Mouse (Mus musculus) cerebellum, adult (tissue): Measurements from ENCODE around the gene Phf21a.
"Not testable (repeated sequence)": the region's sequence is repeated elsewhere in the genome, so short reads cannot be mapped to it uniquely, and the experiment has no call there.

ENCODE experiments used
- ATAC-seq: cut with Nextera tagmentation; 2 replicates; pipeline ENCODE4 v1.9.2; 2017; ENCODE audit warnings: mild to moderate bottlenecking, moderate library complexity, mixed read lengths; ENCODE audit not compliant: insufficient number of reproducible peaks, low FRiP score, low TSS enrichment

The Phf21a gene

DNA sequence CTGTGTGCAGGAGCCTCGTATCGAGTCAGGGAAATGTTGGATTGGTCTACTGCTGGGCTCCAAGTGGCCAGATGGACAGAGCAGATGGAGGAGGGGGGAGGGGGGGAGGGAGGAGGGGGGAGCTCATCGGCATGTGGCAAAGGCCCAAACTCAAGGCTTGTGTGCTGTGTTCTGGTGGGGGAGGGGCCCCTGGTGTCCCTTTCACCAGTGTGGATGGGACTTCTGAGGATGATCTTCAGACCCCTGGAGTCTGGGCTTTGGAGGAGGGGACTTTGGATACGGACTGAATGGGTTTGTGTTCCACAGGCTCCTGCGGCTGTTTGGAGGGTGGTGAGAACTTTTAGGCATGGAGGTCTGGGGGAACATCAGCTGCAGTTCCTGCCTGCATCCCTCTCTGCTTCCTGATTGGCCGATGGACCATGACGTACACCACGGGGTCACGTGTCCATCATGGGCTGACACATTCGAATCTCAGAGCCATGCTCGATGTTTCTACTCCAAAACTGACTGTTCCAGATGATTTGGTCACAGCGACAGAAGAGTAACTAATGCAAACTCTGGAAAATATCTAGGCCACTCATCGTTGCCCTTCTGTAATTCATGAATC lies 16.7 kb upstream of the Phf21a start:
- ATAC-seq, result peak; percentile 67

DNA sequence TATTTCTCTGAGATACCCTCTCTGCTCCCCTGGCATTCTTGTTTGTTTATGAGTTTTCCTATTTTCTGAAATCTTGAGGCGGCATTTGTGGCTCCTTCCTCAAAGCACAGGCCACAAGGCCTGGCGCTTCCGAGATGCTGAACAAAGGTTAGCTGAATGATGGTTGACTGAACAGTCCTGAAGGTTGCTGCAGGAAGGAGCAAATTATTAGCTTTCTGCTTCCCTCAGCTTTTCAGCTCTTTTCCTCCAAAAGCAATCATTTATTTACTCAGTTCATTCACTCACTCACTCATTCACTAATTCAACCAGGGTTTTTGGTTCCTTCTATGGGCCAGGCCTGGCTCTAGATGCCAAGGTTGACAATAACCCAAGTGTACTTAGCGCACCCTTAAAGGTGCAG lies 10.7 kb upstream of the Phf21a start:
- ATAC-seq, result no peak

DNA sequence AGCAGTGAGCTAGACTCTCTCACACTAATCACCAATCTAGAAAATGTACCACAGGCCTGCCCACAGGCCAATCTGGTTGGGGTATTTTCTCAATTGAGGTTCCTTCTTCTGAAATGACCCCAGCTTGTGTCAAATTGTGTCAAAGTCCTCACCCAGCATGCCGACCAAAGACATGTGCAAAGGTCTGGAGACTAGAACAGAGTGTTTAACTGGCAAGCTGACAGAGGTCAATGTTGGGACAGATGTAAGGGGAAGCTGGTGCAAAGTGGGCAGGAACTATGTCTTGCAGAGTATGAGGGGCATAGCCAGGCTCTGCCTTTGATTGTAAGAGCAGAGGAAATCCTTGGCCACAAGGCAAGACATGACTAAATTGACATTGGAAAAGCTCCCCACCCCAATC lies 7.2 kb upstream of the Phf21a start:
- ATAC-seq, result no peak

DNA sequence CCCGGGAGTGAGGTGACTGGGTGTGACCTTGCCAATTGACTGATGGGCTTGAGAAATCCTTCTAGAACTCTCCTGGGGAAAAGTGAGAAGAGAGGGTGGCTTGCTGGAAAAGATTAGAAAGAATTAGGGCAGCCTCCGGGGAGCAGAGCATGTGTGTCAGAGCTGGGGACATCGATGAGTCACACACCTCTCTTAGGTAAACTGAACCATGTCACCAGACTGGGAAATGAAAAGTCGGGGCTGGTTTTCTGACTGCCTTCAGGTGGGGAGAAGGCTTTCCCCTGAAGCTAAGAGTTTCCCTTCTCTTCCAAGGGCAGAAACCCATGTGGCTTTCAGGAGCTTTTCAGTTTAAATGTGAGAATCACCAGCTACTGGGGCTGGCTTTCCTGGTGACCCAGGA lies 5.9 kb upstream of the Phf21a start:
- no peak for ATAC-seq

DNA sequence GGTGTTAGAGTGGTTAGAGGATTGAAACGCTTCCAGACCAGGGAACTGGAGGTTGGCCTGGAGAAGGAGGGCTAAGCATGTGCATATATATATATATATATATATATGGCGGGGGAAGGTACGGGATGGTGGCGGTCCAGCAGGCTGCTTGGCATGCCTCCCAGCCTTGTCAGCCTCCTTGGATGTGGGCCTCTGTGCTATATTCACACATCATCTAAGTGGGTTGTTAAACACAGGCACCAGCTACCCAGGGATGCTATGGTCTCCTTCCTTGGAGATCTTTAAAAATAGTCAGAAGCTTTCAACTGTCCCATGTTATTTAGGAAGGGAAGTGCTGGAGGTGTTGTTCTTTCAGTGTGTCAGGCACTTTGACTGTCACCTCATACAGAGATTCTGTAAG lies 3.1 kb upstream of the Phf21a start:
- no peak for ATAC-seq

DNA sequence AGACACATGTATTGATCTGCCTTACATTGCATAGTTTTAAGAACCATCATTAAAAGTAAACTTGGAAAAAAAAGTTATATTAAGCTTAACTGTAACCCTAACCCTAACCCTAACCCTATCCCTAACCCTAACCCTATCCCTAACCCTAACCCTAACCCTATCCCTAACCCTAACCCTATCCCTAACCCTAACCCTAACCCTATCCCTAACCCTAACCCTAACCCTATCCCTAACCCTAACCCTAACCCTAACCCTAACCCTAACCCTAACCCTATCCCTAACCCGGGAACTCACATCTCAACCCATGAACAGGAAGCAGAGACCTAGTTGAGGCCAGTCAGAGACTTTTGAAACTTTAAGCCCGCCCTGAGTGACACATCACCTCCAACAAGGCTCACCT lies 586 bp downstream of the Phf21a start:
- ATAC-seq, result not testable (repeated sequence)

DNA sequence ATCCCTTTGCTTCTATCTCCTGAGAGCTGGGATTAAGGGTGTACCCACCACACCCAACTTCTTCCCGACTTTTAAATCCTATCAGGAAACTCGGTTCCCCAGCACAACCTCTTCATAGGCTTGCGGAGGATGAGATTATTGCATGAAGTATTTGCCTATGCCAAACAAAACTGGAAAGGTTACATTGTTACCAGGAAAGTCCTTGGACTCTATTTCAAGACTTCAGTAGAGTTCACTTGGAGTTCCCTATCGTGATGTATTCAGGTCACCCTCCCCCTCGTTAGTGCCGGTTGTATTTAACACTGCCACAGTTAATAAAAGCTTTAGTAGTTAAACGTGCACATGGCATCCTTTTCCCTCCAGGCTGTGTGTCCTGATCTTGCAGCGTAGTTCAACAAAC lies 1.2 kb downstream of the Phf21a start:
- no peak for ATAC-seq

DNA sequence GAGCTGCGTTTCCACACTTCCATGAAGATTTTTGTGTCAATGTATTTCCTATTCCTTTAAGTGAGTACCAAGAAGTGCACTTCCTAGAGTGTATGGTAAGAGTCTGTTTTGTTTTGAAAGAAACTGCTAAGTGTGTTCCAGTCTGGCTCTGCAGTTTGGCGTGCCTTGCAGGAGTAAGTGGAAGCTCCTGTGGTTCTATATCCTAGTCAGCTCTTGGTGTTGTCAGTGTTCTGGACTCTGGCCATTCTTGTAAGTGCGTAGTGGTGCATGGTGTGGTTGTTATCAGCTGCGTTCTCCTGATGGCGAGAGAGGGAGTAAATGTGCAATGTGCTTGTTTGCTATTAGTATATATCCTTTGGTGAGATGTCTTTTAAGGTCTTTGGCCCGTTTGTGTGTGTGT lies 7.9 kb downstream of the Phf21a start:
- ATAC-seq, result no peak

DNA sequence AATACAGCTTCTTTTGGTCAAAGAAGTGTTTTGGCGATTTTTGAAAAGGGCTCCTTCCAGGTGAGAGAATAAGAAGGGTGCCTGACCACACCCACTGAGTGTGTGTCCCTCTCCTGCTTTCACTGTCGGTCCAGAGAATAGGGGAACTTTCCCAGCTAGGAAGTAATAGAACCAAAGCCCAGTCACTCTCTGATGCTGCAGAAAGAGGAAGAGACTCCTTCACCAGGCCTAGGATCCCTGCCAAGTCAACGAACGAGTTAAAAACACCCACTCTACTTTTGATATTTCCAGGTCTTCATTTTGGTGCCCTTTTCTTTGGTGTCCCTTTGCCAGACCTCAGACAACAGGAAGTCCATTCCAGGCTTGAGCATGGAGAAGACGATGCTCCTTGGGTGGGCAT lies 31.6 kb downstream of the Phf21a start:
- no peak for ATAC-seq

DNA sequence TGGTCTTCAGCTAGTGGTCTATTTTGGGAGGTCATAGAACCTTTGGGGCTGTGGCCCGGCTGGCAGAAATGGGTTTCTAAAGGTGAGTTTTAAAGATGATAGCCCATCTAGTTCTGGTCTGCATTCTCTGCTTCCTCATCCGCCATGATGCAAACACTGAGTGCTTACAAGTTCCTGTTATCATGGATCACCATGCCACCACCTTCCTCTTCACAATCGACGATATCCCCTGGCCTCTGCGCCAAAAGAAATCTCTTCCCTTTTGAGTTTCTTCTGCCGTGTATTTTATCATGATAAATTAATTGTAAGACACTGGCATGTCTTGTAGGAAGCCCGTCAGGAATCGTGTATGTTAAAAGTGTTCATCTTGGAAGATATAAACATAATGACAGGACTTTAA lies 32.4 kb downstream of the Phf21a start:
- no peak for ATAC-seq

DNA sequence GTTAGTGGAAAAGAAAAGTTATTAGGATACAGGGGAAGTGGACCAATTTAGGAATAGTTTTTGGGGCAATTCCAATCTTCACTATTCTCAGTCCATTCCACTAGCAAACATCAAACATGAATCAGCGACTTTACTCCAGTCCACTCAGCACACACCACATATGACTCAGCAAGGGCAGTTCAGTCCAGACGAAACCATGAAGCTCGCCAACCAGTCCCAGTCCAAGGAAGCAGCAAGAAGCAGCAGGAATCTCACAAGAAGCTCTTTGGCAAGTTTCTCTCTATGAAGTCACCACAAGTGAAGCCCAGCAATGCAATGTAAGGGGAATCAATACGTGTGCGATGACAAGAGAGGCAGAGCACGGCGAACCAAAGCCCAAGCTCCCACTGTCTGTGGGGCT lies 37.2 kb downstream of the Phf21a start:
- no peak for ATAC-seq

DNA sequence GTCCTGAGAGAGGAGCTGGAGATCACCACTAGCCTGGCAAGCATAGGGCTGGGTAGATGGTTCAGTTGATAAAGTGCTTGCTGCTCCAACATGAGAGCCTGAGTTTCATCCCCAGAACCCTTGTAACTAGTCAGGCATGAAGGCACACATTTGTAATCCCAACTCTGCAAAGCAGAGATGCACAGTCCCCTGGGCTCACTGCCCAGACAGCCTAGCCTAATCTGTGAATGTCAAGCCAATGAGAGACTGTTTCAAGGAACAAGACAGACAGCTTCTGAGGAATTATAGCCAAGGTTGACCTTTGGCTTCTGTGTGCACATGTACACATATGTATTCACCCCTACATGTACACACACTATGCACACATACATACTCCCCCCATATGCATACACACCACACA lies 45.8 kb downstream of the Phf21a start:
- no peak for ATAC-seq

DNA sequence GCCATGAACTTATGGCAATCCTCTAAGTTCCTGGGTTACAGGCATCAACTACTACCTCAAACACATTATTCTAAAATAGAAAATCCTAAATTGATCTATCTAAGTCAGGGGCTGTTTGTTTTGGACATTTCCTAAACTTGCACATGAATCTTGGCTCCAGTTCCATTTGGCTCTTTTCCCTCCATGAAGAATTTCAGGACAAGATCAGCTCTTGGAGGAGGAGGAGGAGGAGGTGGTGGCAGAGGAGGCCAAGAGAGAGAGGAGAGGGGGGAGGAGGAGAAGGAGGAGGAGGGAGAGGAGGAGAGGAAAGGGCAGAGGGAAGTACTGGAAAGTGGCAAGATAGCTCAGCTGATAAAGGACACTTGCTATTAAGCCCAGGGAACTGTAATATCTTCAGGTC lies 46.4 kb downstream of the Phf21a start:
- ATAC-seq, result no peak

DNA sequence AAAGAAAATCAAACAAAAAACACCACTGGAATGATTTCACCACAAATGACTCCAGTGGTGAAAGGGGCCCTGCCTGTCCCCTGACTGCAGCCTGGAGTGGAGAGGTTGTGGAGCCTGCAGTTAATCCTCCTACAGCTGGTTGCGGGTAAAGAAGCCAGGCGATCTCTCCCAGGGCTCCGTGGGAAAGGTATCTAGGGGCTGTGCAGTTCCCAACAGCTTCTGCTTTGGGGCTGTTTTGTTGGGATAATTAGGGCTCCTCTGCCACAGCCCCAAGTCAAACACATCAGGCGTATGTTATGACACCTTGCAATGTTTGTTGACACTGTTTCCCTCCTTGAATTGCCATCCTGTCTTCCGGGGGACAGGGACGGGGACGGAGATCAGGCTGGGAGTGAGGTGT lies 47.5 kb downstream of the Phf21a start:
- no peak for ATAC-seq

DNA sequence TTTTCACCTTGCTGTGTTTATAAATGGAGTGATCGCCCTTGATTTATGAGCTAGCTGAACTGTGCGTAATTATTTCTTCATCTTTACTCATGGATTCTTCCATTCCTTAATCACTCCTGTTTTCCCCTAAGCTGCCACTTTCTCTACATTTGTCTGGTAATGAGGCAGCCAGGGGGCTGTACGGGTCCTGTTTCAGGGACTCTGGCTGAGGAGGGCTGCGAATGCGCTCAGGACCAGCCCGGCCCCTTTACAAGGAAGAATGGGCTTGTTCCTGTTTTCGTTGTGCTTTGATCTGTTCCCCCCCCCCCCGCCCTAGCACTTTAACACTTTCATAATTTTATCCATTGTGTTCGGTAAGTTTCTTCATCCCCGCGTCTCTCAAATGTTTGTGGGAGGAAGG lies 48.2 kb downstream of the Phf21a start:
- no peak for ATAC-seq

DNA sequence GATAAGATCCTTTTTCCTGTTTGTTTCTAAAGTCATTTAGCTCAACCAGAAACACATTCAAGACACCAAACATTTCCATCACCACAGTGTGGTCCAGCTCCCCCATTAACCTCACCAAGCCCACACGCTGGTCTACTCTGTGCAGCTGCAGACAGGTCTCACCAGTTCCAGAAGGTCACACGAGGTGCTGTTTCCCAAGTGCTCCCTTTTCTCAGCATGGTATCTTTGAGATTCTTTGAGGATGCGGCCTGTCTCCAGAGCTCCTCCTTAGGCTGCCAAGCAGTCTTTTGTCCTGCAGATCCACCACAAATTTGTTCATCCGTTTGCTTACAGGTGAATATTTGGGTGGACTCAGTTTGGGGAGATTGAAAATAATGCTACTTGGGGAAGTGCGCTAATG lies 51.0 kb downstream of the Phf21a start:
- no peak for ATAC-seq

DNA sequence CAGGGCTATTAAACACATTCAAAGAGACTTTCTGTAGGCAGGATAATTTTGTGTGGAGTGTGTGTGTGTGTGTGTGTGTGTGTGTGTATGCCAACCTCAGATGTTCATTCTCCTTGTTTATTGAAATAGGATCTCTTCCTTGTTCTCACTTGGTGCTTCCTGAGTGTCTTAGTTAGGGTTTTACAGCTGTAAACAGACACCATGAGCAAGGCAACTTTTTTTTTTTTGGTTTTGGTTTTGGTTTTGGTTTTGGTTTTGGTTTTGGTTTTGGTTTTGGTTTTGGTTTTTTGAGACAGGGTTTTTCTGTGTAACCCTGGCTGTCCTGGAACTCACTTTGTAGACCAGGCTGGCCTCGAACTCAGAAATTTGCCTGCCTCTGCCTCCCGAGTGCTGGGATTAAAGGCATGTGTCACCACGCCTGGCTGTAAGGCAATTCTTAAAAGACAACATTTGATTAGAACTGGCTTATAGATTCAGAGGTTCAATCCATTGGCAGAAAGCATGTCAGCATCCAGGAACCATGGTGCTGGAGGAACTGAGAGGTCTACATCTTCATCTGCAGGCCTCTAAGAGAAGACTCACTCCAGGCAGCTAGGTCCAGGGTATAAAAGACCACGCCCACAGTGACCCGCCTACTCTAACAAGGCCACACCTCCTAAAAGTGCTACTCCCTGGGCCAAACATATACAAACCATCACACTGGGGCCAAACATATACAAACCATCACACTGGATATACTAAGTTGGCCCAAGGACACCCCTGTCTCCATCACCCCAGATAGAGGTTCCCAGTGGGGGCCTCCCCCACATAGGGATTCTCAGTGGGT lies 55.2 kb downstream of the Phf21a start:
- not testable (repeated sequence) for ATAC-seq

DNA sequence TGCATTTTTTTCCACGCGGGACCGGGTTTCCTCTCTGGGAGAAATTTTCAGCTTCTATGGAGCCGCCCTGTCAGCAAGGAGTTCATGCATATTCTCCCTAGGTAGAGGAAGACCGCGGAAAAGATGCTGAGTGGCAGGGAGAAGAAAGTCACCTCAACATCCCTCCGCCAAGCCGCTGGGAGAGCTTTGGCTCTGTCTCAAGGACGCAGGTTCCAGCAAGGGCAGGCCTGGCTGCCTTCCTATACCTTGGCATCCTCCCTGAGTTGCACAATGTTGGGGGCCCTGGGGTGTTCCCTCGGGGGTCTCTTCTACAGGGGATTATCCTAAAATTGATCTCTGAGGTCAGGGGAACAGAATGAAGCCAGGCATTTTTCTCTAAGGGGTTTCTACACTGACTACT lies 71.4 kb downstream of the Phf21a start:
- ATAC-seq, result no peak

DNA sequence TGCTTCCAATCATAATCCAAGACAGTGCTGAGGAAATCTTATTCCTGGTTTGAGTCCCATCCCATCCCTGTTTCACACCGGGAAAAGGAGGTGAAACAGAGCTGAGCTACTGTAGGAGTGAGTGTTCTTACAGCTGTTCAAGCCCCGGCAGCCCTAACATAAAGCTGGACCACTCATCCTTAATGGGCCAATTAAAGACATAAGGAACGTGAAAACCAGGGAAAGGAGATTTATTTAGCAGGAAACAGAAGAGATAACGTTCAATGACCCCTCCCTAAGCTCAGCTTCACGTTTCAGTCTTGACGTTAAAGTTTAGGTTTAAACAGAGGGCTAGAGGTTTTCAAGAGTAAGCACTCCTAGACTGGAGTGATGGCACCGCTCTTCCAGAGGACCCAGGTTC lies 74.0 kb downstream of the Phf21a start:
- no peak for ATAC-seq

DNA sequence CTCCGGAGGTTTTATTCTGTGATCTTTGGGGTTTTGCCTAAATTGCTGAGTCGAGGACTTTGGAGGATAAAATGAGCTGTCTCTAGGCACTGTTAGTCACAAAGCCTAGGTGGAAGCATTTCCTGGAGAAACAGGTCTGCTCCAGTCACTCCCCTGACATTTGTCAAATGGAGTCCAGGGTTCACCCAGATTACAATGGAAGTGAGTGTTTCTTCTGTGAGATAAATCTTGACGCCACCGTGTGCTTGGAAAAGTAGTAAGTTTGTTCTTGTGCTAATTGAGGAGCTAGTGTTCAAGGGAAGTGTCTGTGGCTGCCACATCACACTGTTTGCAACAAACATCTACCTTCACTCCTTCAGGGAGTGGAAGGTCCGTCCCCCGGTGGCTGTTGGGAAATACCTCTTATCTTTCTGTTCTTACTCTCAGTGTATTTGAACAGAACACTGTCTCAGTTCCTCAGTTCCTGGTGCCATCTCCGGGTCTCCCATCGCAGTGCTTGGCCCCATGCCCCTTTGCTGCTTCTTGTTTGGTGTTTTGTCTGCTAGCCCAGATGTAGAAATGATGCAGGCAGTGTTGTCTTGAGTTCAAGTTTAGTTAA lies 78.2 kb downstream of the Phf21a start:
- no peak for ATAC-seq

DNA sequence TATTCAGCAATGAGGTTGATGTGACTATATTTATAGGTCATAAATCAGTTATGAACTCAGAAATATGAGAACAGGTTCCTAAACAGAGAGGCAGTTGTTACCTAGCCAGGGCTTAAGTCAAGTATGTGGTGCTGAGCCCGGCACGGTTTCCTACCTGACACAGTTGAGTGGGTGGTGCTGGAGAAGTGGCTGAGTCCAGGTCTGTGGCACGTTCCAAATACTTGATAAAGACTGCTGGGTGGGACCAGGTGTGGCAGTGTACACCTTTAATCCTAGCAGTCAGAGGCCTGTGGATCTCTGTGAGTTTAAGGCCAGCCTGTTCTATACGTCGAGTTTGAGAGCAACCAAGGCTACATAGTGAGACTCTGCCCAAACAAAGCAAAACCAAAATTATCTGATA lies 79.4 kb downstream of the Phf21a start:
- ATAC-seq, result no peak

DNA sequence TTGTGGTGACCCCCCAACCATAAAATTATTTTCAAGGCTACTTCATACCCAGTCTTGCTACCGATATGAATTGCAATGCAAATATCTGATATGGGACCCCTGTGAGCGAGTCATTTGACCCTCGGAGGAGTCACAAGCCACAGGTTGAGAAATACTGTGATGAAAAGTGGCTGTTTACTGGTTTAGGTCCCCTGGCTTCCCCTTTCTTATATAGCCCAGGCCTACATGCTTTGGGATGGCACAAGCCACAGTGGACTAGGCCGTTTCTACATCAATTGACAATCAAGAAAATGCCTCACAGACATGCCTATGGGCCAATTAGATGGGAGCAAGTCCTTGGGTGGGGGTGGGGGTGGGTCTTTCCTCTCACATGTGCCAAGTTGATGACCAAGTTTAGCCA lies 80.3 kb downstream of the Phf21a start:
- ATAC-seq, result no peak
